Mouse (Mus musculus) B cell, adult 62 days (primary cell): ENCODE data around the gene Ppp1r13b. TPM values are rescaled to one million over a fixed set of nuclear protein-coding genes. Genes with fewer than 3 reads are reported as not detected.

ENCODE experiments used
- total RNA-seq: library from RNA; stranded (reverse); gene quantifications from 4 replicates; pipeline ENCODE4 v1.2.4, GENCODE M21; 2023

Ppp1r13b gene
- total RNA-seq = 45.6 to 48.6 TPM (median 47.1 TPM) in 4 replicates

DNA sequence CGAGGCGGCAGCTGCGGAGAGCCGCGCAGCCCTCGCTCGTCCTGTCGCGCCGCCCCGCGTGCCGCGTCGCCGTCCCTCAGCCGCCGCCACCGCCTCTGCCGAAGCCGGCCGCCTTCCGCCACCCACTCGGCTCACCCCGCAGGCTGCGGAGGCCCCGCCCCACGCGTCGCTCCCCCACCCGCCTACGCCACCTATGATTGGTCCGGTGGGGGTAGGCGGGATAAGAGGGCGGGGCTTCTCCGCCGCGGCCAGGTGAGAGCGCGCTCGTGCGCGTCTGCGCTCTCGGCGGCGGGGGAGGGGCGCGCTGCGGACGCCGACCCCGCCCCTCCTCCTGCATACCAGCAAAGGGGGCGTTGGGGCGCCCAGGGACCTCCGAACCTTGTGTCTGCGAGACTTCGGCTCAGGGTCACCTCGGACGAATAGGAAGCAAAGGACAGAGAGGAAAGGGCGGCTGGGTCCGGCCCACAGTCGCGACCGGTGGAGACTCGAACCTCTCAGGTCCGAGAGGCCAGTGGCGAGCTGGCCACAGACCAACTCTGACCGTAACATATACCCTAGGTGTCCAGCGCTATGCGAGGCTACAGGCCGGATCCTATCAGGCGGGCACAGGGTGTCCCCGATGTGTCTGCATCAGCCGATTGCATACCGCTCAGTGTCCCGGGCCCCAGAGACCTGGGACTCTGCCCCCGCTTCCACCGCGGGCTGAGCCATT lies at the start of gene Ppp1r13b:
Gene Ppp1r13b, minus strand, starts transcription at position 141 of the 712 bp plus-strand sequence.

GRCm38 (mm10) chr12:111813766-111814617 lies 93.9 kb downstream of the Ppp1r13b start, which contains the start of the genes Xrcc3 and Zfyve21:
TSS of gene Xrcc3 (minus strand) at chr12:111813873.
TSS of gene Zfyve21 (plus strand) at chr12:111814170.

Other genes starting within 250 kb of the Ppp1r13b start
- gene Ckb, start 235.8 kb downstream of the Ppp1r13b start, total RNA-seq = 0.78 to 4.1 TPM (median 3.1 TPM) in 4 replicates
- 12.0 to 19.1 TPM (median 13.8 TPM) in 4 replicates for gene Trmt61a, start 230.0 kb downstream of the Ppp1r13b start, total RNA-seq
- 21.0 to 24.5 TPM (median 22.4 TPM) in 4 replicates for gene Bag5, start 194.9 kb downstream of the Ppp1r13b start, total RNA-seq
- 21.7 to 26.3 TPM (median 24.4 TPM) in 4 replicates for gene Apopt1, start 194.8 kb downstream of the Ppp1r13b start, total RNA-seq
- gene Klc1, start 149.3 kb downstream of the Ppp1r13b start, total RNA-seq = 58.0 to 72.8 TPM (median 71.0 TPM) in 4 replicates
- 1.4 to 2.7 TPM (median 1.9 TPM) in 4 replicates for gene Xrcc3, start 94.2 kb downstream of the Ppp1r13b start, total RNA-seq
- 1.6 to 3.3 TPM (median 1.8 TPM) in 4 replicates for gene Zfyve21, start 93.9 kb downstream of the Ppp1r13b start, total RNA-seq
- gene Atp5mpl, start 58.9 kb upstream of the Ppp1r13b start, total RNA-seq = 140 to 195 TPM (median 189 TPM) in 4 replicates
- not detected in 4 replicates for gene Tdrd9, start 63.4 kb upstream of the Ppp1r13b start, total RNA-seq
- not detected in 4 replicates for gene Rd3l, start 73.2 kb upstream of the Ppp1r13b start, total RNA-seq
- 0.55 to 0.66 TPM in 2 of 4 replicates, not detected in the others for gene Aspg, start 198.6 kb upstream of the Ppp1r13b start, total RNA-seq
- gene Kif26a, start 238.1 kb upstream of the Ppp1r13b start, total RNA-seq = not detected in 4 replicates